ENCODE assay signal across 26 mouse cellular contexts in the genomic region with DNA sequence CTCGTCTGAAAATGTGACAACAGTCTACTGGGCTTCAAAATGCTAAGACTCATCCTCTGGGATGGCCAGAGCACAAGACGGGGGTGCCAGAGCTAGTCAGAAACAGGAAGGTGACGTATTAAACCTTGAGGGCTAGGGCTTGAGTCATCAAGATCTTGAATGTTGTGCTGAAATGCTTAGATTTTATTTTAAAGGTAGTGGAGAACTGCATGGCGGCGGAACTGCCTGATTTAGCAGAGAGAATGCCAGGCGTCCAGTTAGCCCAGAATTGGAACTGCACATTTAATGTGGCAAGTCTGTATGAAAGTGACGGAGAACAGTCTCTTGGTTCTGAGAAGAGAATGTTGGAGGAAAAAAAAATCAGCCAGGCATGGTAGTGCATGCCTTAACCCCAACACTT. TPM values are rescaled to one million over a fixed set of nuclear protein-coding genes. Genes with fewer than 3 reads are reported as not detected.
DNase-seq lines count a peak whose midpoint lies in the region; ATAC-seq and TF ChIP-seq lines count a peak whose summit lies in the region.
"Had no signal": no experiment of that assay in that cellular context is flagged by ENCODE, and none has a peak within 500 bp of the region (broad histone marks: within the 10 kb centered on the region; RNA-seq: fewer than 3 reads in every experiment).

No protein-coding gene starts in this region.

- WGBS in hindbrain, postnatal 0 days, result 90% methylated on average over 7 of the region's 7 CpGs

- DNase-seq in left cerebral cortex, adult 2 months (ENCODE audit: extremely low spot score in 1 of 2, low spot score in 2 of 2), result no peak
- no peak for DNase-seq in left cerebral cortex, adult 9 months (ENCODE audit: low spot score in 2 of 2)
- peak; percentile 26 for DNase-seq in 3T3-L1 (ENCODE audit: low read depth, low spot score)
- peak; percentile 24 for DNase-seq in 416B (ENCODE audit: low read depth)
- DNase-seq in hindbrain, postnatal 0 days (ENCODE audit: low spot score), result no peak
- DNase-seq: adrenal gland, adult 2 months; adrenal gland, postnatal 10 days; adrenal gland, postnatal 25 days; cerebellum, adult 11-12 months; cerebellum, adult 2 months; cerebellum, adult 9-10 months; cerebellum, postnatal 10 days; cerebellum, postnatal 25 days; forebrain, postnatal 0 days had no signal

- no peaks in the 10 kb centered on the region for H3K36me3 ChIP-seq in hindbrain, postnatal 0 days (ENCODE audit: insufficient read depth, low read length)
- H3K36me3 ChIP-seq: embryonic facial prominence, embryonic 10.5 days; embryonic facial prominence, embryonic 12.5 days; forebrain, embryonic 15.5 days had no signal

- TF ChIP-seq CTCF in left cerebral cortex, adult 2 months (IDR thresholded peaks at IDR 0.05), result no peak
- no peak for TF ChIP-seq CTCF in hindbrain, postnatal 0 days (IDR thresholded peaks at IDR 0.05; ENCODE audit: low read depth)

- peaks cover 8% of the 10 kb centered on the region; the same call in 1 of the 2 replicates for H3K4me1 ChIP-seq in hindbrain, postnatal 0 days (ENCODE audit: insufficient read depth, low read length)

- no peak for ATAC-seq in hindbrain, postnatal 0 days
- ATAC-seq in megakaryocyte progenitor cell, adult 5-6 weeks (replicated peaks; ENCODE audit: poor library complexity), result no peak
- ATAC-seq: forebrain, embryonic 13.5 days; forebrain, embryonic 15.5 days; forebrain, postnatal 0 days had no signal

- intact Hi-C loops in left cerebral cortex, adult 2 months (cut with DNase I), result no loop called here

- H3K27ac ChIP-seq in left cerebral cortex, adult 2 months, result peak overlapping the region; percentile 64
- no peak overlapping the region for H3K27ac ChIP-seq in hindbrain, postnatal 0 days
- H3K27ac ChIP-seq: embryonic facial prominence, embryonic 10.5 days; embryonic facial prominence, embryonic 12.5 days; forebrain, embryonic 13.5 days had no signal

- no peak overlapping the region for H3K4me3 ChIP-seq in left cerebral cortex, adult 2 months
- H3K4me3 ChIP-seq in hindbrain, postnatal 0 days (ENCODE audit: low read length), result no peak overlapping the region
- H3K4me3 ChIP-seq: embryonic facial prominence, embryonic 10.5 days; embryonic facial prominence, embryonic 12.5 days; forebrain, embryonic 13.5 days; forebrain, embryonic 15.5 days had no signal

- H3K4me2 ChIP-seq in hindbrain, postnatal 0 days (ENCODE audit: low read depth, low read length), result no peak overlapping the region
- H3K4me2 ChIP-seq: embryonic facial prominence, embryonic 12.5 days; forebrain, embryonic 13.5 days; forebrain, embryonic 15.5 days had no signal

- H3K9me3 ChIP-seq in hindbrain, postnatal 0 days (ENCODE audit: low read length), result no peaks in the 10 kb centered on the region
- H3K9me3 ChIP-seq: embryonic facial prominence, embryonic 10.5 days; embryonic facial prominence, embryonic 12.5 days; forebrain, embryonic 13.5 days; forebrain, embryonic 15.5 days had no signal

- no peaks in the 10 kb centered on the region for H3K27me3 ChIP-seq in hindbrain, postnatal 0 days (ENCODE audit: insufficient read depth, low read length)
- H3K27me3 ChIP-seq: forebrain, embryonic 13.5 days; forebrain, embryonic 15.5 days had no signal

- no peak overlapping the region for H3K9ac ChIP-seq in hindbrain, postnatal 0 days (replicated peaks; ENCODE audit: low read length)
- H3K9ac ChIP-seq: embryonic facial prominence, embryonic 12.5 days; forebrain, embryonic 13.5 days; forebrain, embryonic 15.5 days; forebrain, postnatal 0 days had no signal

RNA-seq across cellular contexts. Expression of a gene that starts 17.1 kb away (rescaled TPM):
- 100 to 1,000 TPM; 369 to 419 TPM for total RNA-seq in left cerebral cortex, adult 2 months (2021)
- 66.3 and 71.8 TPM in 2 replicates for total RNA-seq in hindbrain, postnatal 0 days (2014; rRNA removed)
- polyA plus RNA-seq in hindbrain, postnatal 0 days (2015; fragmentation: Nextera tagmentation; extraction: Ambion mirVana), result 18.9 and 20.6 TPM in 2 replicates
- not detected in 2 replicates for total RNA-seq in megakaryocyte progenitor cell, adult 5-6 weeks (2015)
- not detected in 2 replicates for total RNA-seq in megakaryocyte progenitor cell, adult 5-6 weeks (2017)

RNA-seq across cellular contexts. Expression of a gene that starts 19.9 kb away (rescaled TPM):
- under 1 TPM in 1 of 2 experiments, not detected in 1; 0.33 TPM for total RNA-seq in left cerebral cortex, adult 2 months (2021)
- not detected in 2 replicates for total RNA-seq in hindbrain, postnatal 0 days (2014; rRNA removed)
- polyA plus RNA-seq in hindbrain, postnatal 0 days (2015; fragmentation: Nextera tagmentation; extraction: Ambion mirVana), result not detected in 2 replicates
- not detected in 2 replicates for total RNA-seq in megakaryocyte progenitor cell, adult 5-6 weeks (2015)
- total RNA-seq in megakaryocyte progenitor cell, adult 5-6 weeks (2017), result not detected in 2 replicates
- total RNA-seq: adrenal gland, adult 2 months; adrenal gland, postnatal 10 days; adrenal gland, postnatal 25 days; ES-E14; forebrain, postnatal 0 days; MEL had no signal
- polyA plus RNA-seq: adrenal gland, adult 2 months; C2C12; cerebellum, adult 2 months; cortical plate, adult 2 months; embryonic facial prominence, embryonic 14.5 days; forebrain, embryonic 11.5 days; forebrain, embryonic 13.5 days; forebrain, embryonic 15.5 days; forebrain, postnatal 0 days had no signal

RNA-seq across cellular contexts. Expression of a gene that starts 59.9 kb away (rescaled TPM):
- total RNA-seq in left cerebral cortex, adult 2 months (2021), result under 1 TPM; 0.40 to 0.86 TPM
- total RNA-seq in hindbrain, postnatal 0 days (2014; rRNA removed), result 0.16 TPM in 1 of 2 replicates, not detected in the other
- polyA plus RNA-seq in hindbrain, postnatal 0 days (2015; fragmentation: Nextera tagmentation; extraction: Ambion mirVana), result 0.45 TPM in 2 replicates
- not detected in 2 replicates for total RNA-seq in megakaryocyte progenitor cell, adult 5-6 weeks (2015)
- total RNA-seq in megakaryocyte progenitor cell, adult 5-6 weeks (2017), result not detected in 2 replicates
- total RNA-seq: adrenal gland, adult 2 months; adrenal gland, postnatal 10 days; adrenal gland, postnatal 25 days; adrenal gland, postnatal 4 days; MEL had no signal
- polyA plus RNA-seq: adrenal gland, adult 2 months; C2C12 had no signal

Comparison
In these comparisons a context has a peak if more than half of its experiments do, and no peak if none do; other contexts are left out.
1. DNase-seq: peak in 3T3-L1 (single experiment) and 416B (single experiment); none in left cerebral cortex, adult 2 months (0 of 2), left cerebral cortex, adult 9 months (0 of 2) and hindbrain, postnatal 0 days (single experiment).
2. RNA of a gene that starts 17.1 kb away (total RNA-seq): 369 to 419 TPM in left cerebral cortex, adult 2 months and 66.3 to 71.8 TPM in hindbrain, postnatal 0 days; not detected in megakaryocyte progenitor cell, adult 5-6 weeks; every median in the first group is over 10 times any median in the second.